Mouse (Mus musculus) liver, embryonic 16.5 days (tissue): ENCODE data around the gene Fyn. TPM values are rescaled to one million over a fixed set of nuclear protein-coding genes. Genes with fewer than 3 reads are reported as not detected.

Experiments
- ATAC-seq: fragments of 200-750 bp; cut with Nextera tagmentation; 2 replicates; pipeline ENCODE4 v1.8.0; 2017; ENCODE audit warnings: low read depth, mild to moderate bottlenecking, moderate number of reproducible peaks, moderate library complexity
- H3K27ac ChIP-seq: fragments of 300-500 bp; sonication (generic); 2 replicates; pipeline ENCODE4 v1.5.1; 2014; ENCODE audit warnings: mild to moderate bottlenecking, low read length
- H3K27me3 ChIP-seq: fragments of 300-500 bp; sonication (generic); 2 replicates; pipeline ENCODE4 v1.6.1; 2014; ENCODE audit warnings: low read depth, low read length, mixed read lengths; ENCODE audit not compliant: control insufficient read depth, insufficient read depth
- H3K36me3 ChIP-seq: fragments of 300-500 bp; sonication (generic); 2 replicates; pipeline ENCODE4 v1.6.1; 2014; ENCODE audit warnings: mild to moderate bottlenecking; ENCODE audit not compliant: control insufficient read depth, insufficient read depth
- H3K4me1 ChIP-seq: fragments of 300-500 bp; sonication (generic); 2 replicates; pipeline ENCODE4 v1.6.1; 2014; ENCODE audit warnings: low read depth, low read length, mixed read lengths; ENCODE audit not compliant: control insufficient read depth
- H3K4me2 ChIP-seq: fragments of 300-500 bp; sonication (generic); 2 replicates; pipeline ENCODE4 v1.6.1; 2014; ENCODE audit warnings: low read depth, low read length, mixed read lengths
- H3K4me3 ChIP-seq: fragments of 300-500 bp; sonication (generic); 2 replicates; pipeline ENCODE4 v1.5.1; 2014; ENCODE audit warnings: low read depth, mild to moderate bottlenecking, low read length
- H3K9ac ChIP-seq: fragments of 300-500 bp; sonication (generic); 2 replicates; pipeline ENCODE4 v1.6.1; 2014; ENCODE audit warnings: low read depth, low read length
- H3K9me3 ChIP-seq: fragments of 300-500 bp; sonication (generic); replicated peaks from 2 replicates; pipeline ENCODE4 v1.6.1; 2016; ENCODE audit warnings: low read length; ENCODE audit not compliant: control insufficient read depth
- WGBS: fragments of 180-500 bp; shearing (Covaris S2); extraction: QIAGEN DNeasy Blood & Tissue Kit; methylation state at CpG from one replicate; pipeline ENCODE4 v1.1.7; 2014; ENCODE audit not compliant: insufficient replicate concordance; 5-methylcytosine and 5-hydroxymethylcytosine counted together
- polyA plus RNA-seq: library from polyadenylated mRNA; unstranded; fragments of >200 nt; fragmentation: Nextera tagmentation; extraction: Ambion mirVana; gene quantifications from 2 replicates; pipeline ENCODE4 v1.2.1, GENCODE M21; 2015

The Fyn gene
- polyA plus RNA-seq, 1 experiment from 2014 or later, result 5.9 TPM

DNA sequence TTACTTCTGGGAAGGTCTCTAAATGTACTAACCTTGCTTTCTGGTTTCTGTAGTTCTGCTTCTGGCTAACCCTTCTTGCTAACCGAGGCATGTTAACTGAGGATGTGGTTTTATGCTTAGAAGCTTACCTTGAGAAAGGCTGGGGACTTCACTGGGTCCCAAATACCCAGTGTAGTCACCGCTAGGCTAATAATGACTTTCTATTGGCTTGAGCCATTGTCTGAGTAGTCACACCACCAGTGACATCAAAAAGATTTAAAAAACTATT, 28.8 kb upstream of the Fyn start:
- ATAC-seq, result no peak
- Histone ChIP-seq H3K4me3 (no peak overlapping the region), H3K9me3 (no peaks in the 10 kb centered on the region), H3K4me1 (no peaks in the 10 kb centered on the region), H3K27ac (no peak overlapping the region), H3K4me2 (no peak overlapping the region), H3K36me3 (no peaks in the 10 kb centered on the region), H3K9ac (no peak overlapping the region), H3K27me3 (no peaks in the 10 kb centered on the region)
- WGBS, result 46% methylated on average over 2 of the region's 2 CpGs

DNA sequence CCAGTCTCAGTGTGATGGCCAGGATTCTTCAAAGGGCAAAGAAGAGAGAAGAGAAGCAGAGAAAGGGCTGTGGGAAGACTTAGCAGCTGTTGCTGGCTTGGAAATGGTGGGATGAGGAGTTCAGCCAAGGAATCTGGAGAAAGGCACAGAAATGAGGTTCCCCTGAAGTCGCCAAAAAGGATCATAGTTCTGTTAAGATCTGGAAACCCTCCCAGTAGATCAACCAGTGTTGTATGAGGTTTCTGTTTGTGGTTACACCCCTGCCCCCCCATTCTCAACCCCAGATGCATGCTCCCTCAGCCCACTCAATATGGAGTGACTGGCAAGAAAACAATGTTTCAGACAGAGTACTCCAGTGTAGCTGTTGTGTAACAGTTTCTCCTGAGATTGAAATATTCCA, 25.1 kb upstream of the Fyn start:
- H3K27ac ChIP-seq, result no peak overlapping the region
- H3K4me1 ChIP-seq, result no peaks in the 10 kb centered on the region
- no peak for ATAC-seq
- H3K4me3 ChIP-seq, result no peak overlapping the region
- no peaks in the 10 kb centered on the region for H3K27me3 ChIP-seq
- H3K36me3 ChIP-seq, result no peaks in the 10 kb centered on the region
- WGBS, result 39% methylated on average over 1 of the region's 1 CpGs
- no peaks in the 10 kb centered on the region for H3K9me3 ChIP-seq
- H3K4me2 ChIP-seq, result no peak overlapping the region
- H3K9ac ChIP-seq, result no peak overlapping the region

GRCm38 (mm10) chr10:39345921-39346320, 22.7 kb upstream of the Fyn start:
- no peaks in the 10 kb centered on the region for H3K9me3 ChIP-seq
- H3K4me2 ChIP-seq, result no peak overlapping the region
- no peaks in the 10 kb centered on the region for H3K36me3 ChIP-seq
- no peaks in the 10 kb centered on the region for H3K27me3 ChIP-seq
- whole genome bisulfite sequencing, result 64% methylated on average over 1 of the region's 1 CpGs
- no peak overlapping the region for H3K4me3 ChIP-seq
- no peak overlapping the region for H3K9ac ChIP-seq
- no peaks in the 10 kb centered on the region for H3K4me1 ChIP-seq
- no peak for ATAC-seq
- H3K27ac ChIP-seq, result no peak overlapping the region

GRCm38 (mm10) chr10:39349781-39350364, 18.8 kb upstream of the Fyn start:
- Histone ChIP-seq H3K9me3 (no peaks in the 10 kb centered on the region), H3K36me3 (no peaks in the 10 kb centered on the region), H3K27ac (no peak overlapping the region), H3K4me2 (no peak overlapping the region), H3K4me3 (no peak overlapping the region), H3K4me1 (no peaks in the 10 kb centered on the region), H3K9ac (no peak overlapping the region), H3K27me3 (no peaks in the 10 kb centered on the region)
- ATAC-seq, result no peak
- 85% methylated on average over 14 of the region's 14 CpGs for WGBS

DNA sequence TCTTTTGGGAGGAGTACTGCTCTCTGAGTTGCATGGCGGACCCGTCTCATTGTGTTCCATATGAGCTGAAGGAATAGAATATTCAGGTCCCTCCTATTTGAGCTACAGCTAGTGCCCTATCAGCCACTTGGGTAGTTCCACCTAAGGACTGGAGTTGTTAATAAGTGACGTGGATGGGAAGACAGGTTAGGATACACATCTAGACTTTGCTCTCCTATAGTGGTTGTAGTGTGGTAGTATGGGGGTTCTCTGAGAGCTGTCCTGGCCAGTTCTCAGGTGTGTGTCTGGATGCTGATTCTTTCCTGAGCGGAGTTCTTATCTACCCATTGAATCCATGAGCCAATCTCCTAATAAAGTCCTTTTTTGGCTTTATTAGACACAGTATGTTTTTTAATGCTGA, 4.5 kb upstream of the Fyn start:
- no peaks in the 10 kb centered on the region for H3K27me3 ChIP-seq
- H3K9me3 ChIP-seq, result no peaks in the 10 kb centered on the region
- no peak for ATAC-seq
- no peaks in the 10 kb centered on the region for H3K36me3 ChIP-seq
- H3K27ac ChIP-seq, result no peak overlapping the region
- H3K4me2 ChIP-seq, result no peak overlapping the region
- H3K9ac ChIP-seq, result no peak overlapping the region
- 73% methylated on average over 4 of the region's 4 CpGs for WGBS
- H3K4me1 ChIP-seq, result peaks cover 5% of the 10 kb centered on the region
- H3K4me3 ChIP-seq, result no peak overlapping the region

- WGBS, result under 1% methylated on average over 44 of the region's 44 CpGs
- Histone ChIP-seq H3K4me3 (peak overlapping the region; percentile 84), H3K36me3 (no peaks in the 10 kb centered on the region), H3K27me3 (no peaks in the 10 kb centered on the region), H3K4me1 (peaks cover 19% of the 10 kb centered on the region), H3K27ac (peak overlapping the region; percentile 73), H3K9me3 (no peaks in the 10 kb centered on the region), H3K4me2 (peak overlapping the region; percentile 89), H3K9ac (peak overlapping the region; percentile 77)
- ATAC-seq, result peak; percentile 98
Observed at GRCm38 (mm10) chr10:39369502-39369931, 862 bp downstream of the Fyn start.

DNA sequence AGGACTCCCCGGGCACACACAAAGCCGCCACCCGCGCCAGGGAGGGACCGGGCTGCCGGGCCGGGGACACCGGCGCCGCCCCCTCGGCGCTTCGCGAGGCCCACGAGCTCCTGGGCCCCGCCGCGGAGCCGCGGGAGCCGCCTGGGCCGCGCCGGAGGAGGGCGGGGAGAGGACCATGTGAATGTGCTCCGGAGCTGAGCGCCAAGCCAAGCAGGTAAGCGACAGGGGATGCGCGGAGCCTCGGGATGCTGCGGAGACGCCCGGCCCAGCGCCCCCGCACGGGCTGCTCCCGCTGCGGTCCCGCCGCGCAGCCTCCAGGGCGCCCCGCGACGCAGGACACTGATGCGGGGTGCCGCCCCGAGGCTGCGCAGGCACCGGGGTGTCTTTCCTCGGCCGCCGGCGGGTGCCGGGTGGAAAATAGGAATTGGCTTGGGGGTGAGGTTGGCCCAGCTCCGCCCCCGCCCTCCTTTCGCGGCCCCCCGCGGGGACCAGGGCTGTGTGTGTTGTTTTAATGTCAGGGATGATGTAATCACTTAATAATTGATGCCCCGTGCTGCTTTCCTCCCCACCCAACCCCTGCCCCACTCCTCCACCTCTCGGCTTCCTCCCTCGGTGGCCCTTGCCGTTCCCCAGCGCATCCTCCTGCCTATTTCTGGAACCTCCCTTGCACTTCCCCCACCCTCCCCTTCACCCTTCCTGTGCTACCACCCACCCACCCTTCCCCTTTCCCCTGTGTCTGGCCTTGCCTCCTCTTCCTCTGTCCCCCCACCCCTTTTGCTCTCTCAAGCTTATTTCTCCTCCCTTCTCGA, 1.5 kb downstream of the Fyn start:
- Histone ChIP-seq H3K9ac (peak overlapping the region; percentile 77), H3K9me3 (no peaks in the 10 kb centered on the region), H3K4me1 (peaks cover 19% of the 10 kb centered on the region), H3K27ac (peak overlapping the region; percentile 73), H3K36me3 (no peaks in the 10 kb centered on the region), H3K27me3 (no peaks in the 10 kb centered on the region), H3K4me2 (peak overlapping the region; percentile 89), H3K4me3 (peak overlapping the region; percentile 84)
- peak; percentile 35 for ATAC-seq
- WGBS, result 1% methylated on average over 60 of the region's 68 CpGs

DNA sequence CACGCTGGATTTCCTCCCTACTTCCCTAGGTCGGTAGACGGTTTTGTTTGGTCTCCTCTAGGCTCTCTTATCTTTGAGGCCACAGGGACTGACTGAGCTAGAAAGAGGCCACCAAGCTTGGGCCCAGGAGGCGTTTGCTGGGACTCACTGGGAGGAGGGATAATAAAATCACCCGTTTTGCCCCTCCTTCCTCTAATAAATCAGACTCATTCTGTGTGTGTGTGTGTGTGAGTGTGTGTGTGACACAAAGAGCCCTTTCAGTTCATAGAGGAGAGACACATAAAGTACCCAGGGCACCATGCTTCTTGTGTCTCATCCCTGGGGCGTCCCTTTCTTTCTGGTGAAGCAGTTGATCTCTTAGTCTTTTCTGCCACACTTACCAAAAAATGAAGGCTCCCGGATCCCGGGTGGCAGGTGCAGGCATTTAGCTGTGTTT, 2.1 kb downstream of the Fyn start:
- 5% methylated on average over 8 of the region's 8 CpGs for WGBS

DNA sequence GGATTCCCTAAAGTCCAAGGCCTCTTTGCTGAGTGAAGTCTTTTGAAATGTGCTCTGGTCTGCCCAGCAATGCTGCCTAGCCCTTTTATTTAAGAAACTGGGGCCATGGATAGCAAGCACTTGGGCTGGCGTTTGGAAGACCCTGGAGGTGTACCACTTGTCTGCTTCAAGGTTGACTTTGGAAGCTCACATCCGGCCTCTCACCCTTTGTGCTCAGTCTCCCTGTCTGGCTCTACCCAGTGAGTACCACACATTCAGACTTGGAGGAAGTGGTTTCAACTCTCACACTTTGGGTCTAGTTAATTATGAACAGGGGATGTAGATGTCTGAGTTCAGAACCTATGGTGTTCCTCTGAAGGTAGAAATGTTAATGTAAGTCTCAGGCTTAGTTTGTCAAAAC, 2.8 kb downstream of the Fyn start:
- Histone ChIP-seq H3K36me3 (no peaks in the 10 kb centered on the region), H3K4me1 (peaks cover 19% of the 10 kb centered on the region), H3K9ac (peak overlapping the region; percentile 17; the same call in 1 of the 2 replicates), H3K27ac (no peak overlapping the region), H3K4me3 (peak overlapping the region; percentile 84), H3K27me3 (no peaks in the 10 kb centered on the region), H3K4me2 (peak overlapping the region; percentile 89), H3K9me3 (no peaks in the 10 kb centered on the region)
- 38% methylated on average over 2 of the region's 2 CpGs for WGBS
- no peak for ATAC-seq

More for the DNA sequence above, 2.1 kb downstream of the Fyn start:
- Histone ChIP-seq H3K4me2 (peak overlapping the region; percentile 89), H3K27ac (peak overlapping the region; percentile 73; the same call in 1 of the 2 replicates), H3K4me3 (peak overlapping the region; percentile 84), H3K9me3 (no peaks in the 10 kb centered on the region), H3K36me3 (no peaks in the 10 kb centered on the region), H3K9ac (peak overlapping the region; percentile 77; the same call in 1 of the 2 replicates), H3K27me3 (no peaks in the 10 kb centered on the region), H3K4me1 (peaks cover 19% of the 10 kb centered on the region)
- ATAC-seq, result peak; percentile 14; the same call in 1 of the 2 replicates
